Mouse (Mus musculus) urinary bladder, adult 18-20 months (tissue): ENCODE measurements around the gene Lad1.

Source experiments
- DNase-seq, 2 experiments: peaks; one replicate each; pipeline ENCODE4 v3.0.0; 2022; ENCODE audit warnings: low spot score in 2 of 2, mixed read lengths in 2 of 2

The Lad1 gene

GRCm38 (mm10) chr1:135844481-135844880, 26.1 kb downstream of the Lad1 start:
- no peak for DNase-seq

- DNase-seq: no peak
Measured at GRCm38 (mm10) chr1:135846632-135847031, 28.2 kb downstream of the Lad1 start.

- DNase-seq: no peak
Measured at GRCm38 (mm10) chr1:135847139-135847562, 28.8 kb downstream of the Lad1 start.

- no peak for DNase-seq
Measured at GRCm38 (mm10) chr1:135847611-135848351, 29.4 kb downstream of the Lad1 start.

DNA sequence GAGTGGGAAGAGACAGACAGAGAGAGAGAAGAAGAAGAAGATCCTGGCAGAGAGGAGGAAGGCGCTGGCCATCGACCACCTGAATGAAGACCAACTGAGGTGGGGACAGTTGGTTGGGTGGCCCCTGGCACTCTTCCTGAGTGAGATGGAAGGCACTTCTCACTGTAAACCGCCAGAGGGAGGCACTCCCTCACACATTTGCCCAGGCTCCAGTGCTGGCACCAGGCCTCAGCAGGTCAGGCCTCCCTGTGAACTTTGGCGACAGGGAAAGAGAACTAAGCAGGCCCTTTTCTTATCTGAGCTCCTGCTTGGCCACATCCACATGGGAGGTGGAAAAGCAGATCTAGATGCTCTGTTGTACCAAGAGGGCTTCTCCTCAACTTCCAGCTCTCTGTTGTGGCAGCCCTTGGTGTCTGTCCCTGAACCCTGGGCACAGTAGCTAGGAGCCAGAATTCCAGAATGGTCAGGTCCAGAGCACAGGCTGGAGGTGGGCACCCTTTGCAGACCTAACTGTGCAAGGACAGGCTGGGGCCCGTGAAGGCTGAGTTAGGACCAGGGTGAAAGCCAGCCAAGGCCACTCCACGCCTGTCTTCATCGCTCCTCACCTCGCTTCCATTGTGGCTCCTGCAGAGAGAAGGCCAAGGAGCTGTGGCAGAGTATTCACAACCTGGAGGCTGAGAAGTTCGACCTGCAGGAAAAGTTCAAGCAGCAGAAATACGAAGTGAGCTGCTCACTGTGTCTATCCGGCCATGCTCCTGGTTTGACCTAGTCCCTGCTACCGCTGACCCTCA, 32.5 kb downstream of the Lad1 start:
- DNase-seq: no peak

GRCm38 (mm10) chr1:135852044-135852756, 33.8 kb downstream of the Lad1 start:
- no peak for DNase-seq

DNA sequence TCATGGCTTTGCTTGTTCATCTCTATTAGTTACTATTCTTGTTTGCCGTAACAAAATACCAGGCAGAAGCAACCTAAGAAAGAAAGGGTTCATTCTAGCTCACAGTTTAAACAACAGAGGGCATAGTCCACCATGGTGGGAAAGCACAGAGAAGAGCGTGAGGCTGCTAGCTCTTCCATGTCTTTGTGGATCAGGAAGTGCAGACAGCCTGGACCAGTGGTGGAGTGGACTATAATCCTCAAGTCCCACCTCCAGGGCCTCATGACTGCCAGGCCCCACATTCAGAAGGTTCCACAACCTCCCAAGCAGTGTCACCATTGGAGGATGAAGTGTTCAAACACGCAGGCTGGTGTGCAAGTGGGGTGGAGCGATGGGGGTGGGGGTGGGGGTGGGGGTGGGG, 34.8 kb downstream of the Lad1 start:
- DNase-seq: no peak

DNA sequence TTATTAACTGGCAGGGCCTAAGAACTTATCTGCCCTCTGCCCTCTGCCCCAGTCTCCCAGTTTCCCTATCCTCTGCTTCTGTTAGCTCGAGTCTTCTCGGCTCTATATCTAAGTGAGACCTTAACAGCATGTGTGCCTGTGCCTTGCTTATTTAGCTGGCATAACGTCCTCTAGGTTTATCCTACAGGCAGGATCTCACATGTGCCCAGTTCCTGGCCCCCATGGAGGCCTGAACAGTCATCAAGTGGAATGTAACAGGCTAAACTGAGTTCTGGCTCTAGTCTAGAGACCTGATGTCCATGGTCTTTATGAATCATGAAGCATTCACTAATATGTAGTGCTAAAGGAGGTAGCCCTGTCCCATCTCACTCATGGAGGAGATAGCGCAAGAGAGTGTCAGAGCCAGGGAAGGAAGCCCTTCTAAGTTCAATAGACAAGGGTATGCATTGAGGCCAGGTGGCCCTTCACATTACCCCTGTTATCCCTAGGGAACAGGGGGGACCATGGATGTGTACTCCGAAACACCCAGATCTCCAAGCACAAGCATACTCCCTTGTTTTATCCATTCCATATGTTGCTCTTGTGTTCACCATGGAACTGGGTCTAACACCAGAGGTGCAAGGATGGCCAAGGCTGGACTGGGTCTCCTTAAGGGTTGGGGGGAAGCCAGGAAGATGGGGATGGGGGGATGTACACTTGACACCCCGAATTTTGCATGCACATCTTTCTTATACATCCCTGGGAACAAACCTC, 36.4 kb downstream of the Lad1 start:
- DNase-seq: no peak

- DNase-seq: no peak
Measured at GRCm38 (mm10) chr1:135855344-135855687, 36.9 kb downstream of the Lad1 start.

- DNase-seq: no peak
Measured at GRCm38 (mm10) chr1:135856070-135856469, 37.7 kb downstream of the Lad1 start.

DNA sequence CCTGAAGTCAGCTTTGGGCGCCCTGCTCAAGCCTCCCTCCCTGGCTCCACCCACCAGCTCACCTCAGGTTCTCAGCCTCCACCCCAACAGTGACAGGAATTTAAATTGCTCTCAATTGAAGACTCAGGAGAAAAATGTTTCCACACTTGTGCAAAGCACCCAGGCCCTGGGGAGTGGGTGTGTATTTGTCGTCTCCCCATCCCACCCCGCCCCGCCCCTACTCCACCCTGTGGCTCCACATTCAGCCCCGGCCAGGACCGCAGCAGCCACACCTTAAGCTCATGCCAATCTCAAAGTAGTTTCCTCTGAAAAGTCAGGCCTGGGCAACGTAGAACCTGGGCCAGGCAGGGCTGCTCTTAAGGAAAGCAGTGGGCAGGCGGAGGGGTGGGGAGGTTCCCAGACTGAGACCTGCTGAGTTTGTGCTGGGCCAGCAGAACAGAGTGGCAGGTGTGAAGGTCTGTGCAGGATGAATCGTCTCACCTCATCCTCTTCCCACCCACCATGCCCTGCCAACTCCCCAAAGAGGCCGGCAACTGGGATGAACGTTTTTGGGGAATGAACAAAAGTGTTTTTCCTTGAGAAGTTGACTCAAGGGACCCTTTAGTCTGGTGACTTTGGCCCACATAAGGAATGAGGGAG, 38.9 kb downstream of the Lad1 start:
- DNase-seq: no peak

DNA sequence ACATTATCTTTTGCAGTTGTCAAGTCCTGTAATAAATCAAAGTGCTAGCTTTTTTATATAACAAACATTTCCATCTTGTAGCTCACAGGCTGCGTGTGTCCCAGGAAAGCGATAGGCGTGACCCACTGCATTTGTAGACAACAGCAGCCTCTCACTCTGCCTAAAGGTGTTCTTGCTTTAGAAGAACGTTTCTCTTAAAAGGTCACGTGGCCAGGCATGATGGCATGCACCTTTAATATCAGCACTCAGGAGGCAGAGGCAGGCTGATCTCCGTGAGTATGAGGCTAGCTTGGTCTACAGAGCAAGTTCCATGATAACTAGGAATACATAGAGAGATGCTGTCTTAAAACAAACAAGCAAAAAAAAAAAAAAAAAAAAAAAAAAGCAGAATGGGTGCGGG, 40.1 kb downstream of the Lad1 start:
- no peak for DNase-seq

- no peak for DNase-seq
Measured at GRCm38 (mm10) chr1:135861091-135861490, 42.7 kb downstream of the Lad1 start.

DNA sequence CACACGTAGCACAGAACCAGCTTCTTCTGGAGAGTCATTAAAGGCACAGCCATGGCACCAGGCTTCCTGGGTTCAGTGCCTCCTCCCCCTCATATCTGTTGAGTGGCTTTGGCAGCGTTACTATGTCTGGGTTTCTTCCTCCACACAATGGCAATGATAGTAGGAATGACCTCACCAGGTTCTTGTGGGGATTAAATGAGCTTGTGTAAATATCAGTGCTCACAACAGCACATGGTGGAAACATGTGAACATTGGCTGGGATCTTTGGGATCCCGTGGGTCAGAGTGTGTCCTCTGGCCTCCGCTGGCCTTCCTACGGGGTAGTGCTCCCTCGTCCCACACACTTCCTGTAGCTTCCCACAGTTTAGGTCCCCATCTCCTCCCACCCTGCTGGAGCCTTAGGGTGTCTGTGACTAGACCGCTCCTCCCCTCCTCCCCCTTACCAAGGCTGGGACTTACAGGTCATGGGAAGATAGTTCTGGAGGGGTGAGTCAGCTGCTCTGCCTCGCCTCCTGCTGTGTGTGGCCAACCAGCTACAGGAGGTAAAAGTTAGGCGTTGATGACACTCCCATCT, 43.7 kb downstream of the Lad1 start:
- DNase-seq: no peak

DNA sequence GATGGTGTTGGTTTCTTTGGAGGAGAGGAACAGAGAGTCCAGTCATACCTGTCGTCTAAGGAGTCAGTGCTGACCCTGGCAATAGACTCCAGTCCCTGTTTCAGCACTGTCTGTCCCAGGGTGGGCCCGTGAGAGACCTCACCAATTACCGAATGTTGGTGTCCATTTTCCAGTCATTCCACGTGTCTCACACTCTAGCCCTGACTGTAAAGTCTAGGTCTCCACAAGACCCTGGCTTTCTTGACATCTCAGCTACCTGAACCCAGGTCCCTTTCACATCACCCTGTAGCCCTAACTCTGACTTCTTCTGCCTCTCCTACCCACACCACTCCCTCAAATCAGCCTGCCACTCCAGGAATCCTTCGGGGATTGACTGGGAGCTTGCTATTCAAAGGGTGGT, 44.2 kb downstream of the Lad1 start:
- no peak for DNase-seq

- DNase-seq: no peak
Measured at GRCm38 (mm10) chr1:135863786-135864335, 45.5 kb downstream of the Lad1 start.

DNA sequence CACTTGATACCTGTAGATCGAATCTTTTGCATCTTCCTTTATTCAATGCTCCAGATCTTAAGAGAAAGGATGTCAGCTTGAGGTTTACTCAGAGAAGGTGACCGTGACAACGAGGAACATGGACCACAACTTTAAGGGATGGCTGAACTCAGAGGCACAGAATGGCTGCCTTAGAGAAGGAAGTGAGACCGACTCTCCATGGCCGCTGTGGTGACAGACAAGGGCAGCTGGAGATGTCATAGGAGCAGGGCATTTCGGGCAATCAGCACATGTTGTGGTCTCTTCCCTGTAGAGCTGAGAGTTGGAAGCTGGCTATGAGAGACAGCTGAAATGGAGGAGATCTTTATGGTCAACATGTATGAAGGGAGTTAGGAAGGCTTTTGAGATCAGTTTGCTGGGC, 46.4 kb downstream of the Lad1 start:
- DNase-seq: no peak

DNA sequence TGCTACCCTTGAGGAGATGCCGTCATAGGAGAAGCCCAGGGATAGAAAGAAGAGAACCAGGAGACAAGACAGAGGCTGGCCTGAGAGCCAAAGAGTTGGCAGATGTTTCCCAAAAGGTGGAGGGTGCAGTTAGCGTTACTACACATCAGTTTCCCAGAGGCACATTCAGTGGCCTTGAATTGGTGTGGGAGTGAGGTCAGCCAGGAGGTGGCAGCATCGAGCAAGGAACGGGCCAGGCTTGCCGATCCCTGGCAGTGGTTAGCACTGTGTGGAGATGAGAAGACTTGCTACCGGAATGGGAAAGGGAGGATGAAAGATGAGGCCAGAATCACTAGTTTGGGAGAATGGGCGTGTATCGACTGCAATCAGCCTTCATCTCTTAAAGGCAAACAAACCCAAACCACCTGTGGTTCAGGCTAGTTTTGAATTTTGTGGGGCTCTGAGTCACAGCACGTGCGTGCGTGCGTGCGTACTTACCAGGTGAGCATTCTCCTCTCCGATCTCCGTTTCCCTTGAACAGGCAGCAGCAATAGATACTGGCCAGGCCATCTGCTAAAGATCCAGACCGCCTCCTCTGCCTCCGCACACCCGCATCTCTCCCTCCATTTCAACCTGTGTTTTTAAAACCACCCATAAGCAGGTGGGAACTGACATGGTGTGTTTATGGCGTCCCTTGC, 47.3 kb downstream of the Lad1 start:
- DNase-seq: peak; percentile 74 to 75

GRCm38 (mm10) chr1:135868570-135868969, 50.2 kb downstream of the Lad1 start:
- no peak for DNase-seq

- DNase-seq: no peak
Measured at GRCm38 (mm10) chr1:135872991-135873390, 54.6 kb downstream of the Lad1 start.
